Mouse (Mus musculus): ENCODE results near the gene C1qbp.

C1qbp gene

DNA sequence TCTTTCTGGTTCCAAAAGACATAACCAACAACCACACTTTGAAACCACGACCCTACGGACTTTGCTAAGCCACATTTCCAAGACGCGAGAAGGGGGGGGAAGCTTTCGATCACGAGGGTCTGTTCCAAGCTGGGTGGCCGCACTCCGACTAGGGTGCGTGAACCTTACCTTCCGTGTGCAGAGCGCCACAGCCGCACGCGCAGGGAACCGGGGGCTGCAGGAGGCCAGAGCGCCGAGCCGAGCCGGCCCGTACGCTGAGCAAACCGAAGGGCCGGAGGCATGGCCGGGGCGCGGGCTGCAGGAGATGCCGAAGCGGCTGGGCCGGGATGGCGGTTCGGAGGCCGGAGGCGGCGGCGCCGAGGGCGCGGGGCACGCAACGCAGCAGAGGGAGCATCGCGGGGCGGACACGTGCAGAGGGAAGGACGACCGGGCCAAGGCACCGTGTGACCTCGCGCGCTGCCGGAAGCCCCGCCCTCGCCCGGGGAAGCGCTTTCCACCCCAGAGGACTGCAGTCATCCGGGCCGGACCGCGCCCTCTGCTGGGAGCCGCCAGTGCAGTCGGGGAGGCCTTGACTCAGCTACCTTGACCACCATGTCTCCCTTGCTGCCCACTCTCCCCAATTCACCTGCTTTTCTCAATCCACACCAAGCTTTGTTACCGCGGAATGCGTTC is at the start of gene C1qbp:
TSS of gene C1qbp (minus strand) at position 470 of the 672 bp plus-strand sequence.
- peak; percentile 91 for DNase-seq (ENCODE audit: low read depth, low spot score)

- DNase-seq (ENCODE audit: low read depth, low spot score) = no peak
Observed at GRCm38 (mm10) chr11:71032070-71032469, 49.2 kb upstream of the C1qbp start.

DNA sequence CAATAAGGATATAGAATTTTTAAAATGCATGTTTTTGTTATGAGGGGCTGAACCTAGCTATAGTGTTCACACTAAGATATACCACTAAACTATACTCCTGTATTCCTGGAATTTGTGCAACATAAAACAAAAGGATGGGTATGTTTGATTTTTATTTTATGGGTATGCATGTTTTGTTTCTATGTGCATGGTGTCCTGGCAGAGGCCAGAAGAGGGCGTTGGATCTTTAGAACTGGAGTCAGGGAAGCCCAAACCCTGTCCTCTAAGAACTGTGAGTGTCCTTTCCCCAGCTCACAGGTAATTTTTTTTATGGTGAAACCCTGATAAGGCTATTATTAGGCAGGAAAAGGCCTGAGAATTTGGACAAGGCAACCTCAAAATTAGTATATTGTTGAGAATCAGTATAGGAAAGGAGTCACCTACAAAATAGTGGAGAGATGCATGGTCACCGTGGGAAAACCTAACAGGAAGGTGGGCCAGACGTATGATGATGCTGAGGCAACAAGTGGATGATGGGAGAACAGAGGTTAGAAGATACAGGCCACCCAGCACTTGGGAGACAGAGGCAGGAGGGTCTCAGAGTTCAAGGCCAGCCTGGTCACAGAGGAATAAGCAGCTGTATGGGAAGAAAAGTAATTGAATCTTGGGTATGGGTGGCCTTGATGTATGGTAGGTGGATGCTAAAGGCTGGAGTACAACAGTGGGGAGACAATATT is 46.7 kb upstream of the C1qbp start:
- no peak for DNase-seq (ENCODE audit: low read depth, low spot score)

GRCm38 (mm10) chr11:71028280-71028679 is 45.5 kb upstream of the C1qbp start:
- DNase-seq (ENCODE audit: low read depth, low spot score) = no peak

DNA sequence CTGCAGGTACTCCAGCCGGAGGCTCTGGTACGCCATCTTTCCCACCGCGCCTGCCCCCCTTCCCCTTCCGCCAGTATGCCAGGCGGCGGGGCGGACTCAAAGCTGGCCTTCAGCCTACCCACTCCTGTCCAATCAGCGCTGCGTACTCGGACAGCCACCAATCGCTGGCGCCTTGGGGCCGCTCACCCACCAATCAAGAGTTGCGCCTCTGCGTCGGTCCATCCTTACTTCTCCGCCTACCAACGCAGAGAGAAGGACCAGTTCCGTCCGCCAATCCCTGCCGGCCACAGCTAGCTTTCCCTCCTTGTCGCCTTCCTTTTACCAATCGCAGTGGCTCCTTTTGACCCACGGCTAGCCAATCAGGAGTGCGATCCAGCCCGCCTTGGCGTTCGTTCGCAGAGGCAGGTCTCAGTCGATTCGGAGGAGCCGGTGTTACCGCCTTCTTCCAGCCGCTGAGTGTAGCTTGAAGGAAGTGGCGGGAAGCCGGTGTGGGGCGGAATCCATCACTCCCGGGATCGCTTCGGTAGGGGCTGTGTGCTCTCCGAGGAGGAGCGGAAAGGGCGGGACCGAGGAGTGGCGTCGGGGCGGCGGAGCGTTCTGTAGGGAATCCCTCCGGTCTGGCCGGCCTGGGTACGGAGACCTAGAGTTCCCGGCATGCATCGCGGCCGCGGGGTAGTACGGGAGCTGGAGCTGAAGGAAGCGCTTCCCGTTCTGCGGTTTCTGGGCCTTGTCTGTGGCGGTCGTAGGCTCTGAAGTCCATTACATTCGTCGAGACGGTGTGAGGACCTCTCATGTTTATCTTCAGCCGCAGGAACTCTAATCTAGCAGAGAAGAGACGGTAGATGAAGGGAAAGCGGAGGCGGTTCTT is 36.6 kb upstream of the C1qbp start, which contains the start of the genes Mis12 and Derl2:
TSS of gene Mis12 (plus strand) at position 411 of the 868 bp plus-strand sequence.
TSS of gene Derl2 (minus strand) at position 641 of the 868 bp plus-strand sequence.
- DNase-seq (ENCODE audit: low read depth, low spot score) = peak; percentile 99

GRCm38 (mm10) chr11:71018416-71019200 is 35.8 kb upstream of the C1qbp start:
- no peak for DNase-seq (ENCODE audit: low read depth, low spot score)

- no peak for DNase-seq (ENCODE audit: low read depth, low spot score)
Observed at GRCm38 (mm10) chr11:71017051-71017450, 34.2 kb upstream of the C1qbp start.

DNA sequence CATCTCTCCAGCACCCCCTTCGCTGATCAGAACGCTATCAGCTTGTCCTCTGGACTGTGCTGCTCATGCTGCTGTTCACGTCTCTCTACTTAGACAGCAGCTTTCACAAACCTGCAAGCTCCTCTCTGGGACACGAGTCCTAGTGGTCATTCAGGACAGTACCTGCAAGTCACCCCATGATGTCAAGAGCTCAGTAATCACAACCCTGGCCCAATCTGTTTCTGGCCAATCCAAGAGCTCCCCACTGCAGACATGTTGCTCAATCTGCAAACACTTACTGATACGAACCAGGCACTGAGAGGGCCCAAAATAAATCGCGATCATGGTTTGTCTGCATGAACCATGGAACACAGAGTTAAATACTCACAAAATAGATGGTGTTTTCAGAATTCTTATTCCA is 29.9 kb upstream of the C1qbp start:
- no peak for DNase-seq (ENCODE audit: low read depth, low spot score)

- no peak for DNase-seq (ENCODE audit: low read depth, low spot score)
Observed at GRCm38 (mm10) chr11:71008321-71008720, 25.5 kb upstream of the C1qbp start.

- DNase-seq (ENCODE audit: low read depth, low spot score) = no peak
Observed at GRCm38 (mm10) chr11:71007831-71008230, 25.0 kb upstream of the C1qbp start.

GRCm38 (mm10) chr11:71007026-71007425 is 24.2 kb upstream of the C1qbp start:
- no peak for DNase-seq (ENCODE audit: low read depth, low spot score)

- no peak for DNase-seq (ENCODE audit: low read depth, low spot score)
Observed at GRCm38 (mm10) chr11:71005046-71005445, 22.2 kb upstream of the C1qbp start.

DNA sequence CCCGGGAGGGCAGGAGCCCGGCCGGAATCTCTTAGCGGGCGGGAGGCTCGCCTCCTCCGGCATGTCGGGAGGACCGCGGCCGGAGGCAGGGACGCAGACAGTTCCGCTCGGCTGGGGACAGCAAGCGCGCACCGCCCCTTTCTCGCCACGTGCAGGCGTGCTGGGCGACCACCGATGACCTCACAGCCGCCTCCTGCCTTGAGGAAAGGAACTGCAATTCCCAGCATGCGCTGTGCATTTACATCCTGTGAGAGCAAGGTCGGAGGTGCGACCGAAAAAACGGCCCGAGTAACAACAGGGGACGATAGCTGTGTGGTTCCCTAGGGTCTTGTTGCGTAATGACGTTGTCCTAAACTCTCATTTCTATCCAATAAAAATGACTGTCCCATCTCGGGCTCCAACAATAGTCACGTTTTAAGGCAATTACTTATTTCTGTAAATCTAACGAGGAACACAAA is 21.5 kb upstream of the C1qbp start, which contains the start of gene Dhx33:
TSS of gene Dhx33 (minus strand) at position 122 of the 458 bp plus-strand sequence.
- peak; percentile 98 for DNase-seq (ENCODE audit: low read depth, low spot score)

DNA sequence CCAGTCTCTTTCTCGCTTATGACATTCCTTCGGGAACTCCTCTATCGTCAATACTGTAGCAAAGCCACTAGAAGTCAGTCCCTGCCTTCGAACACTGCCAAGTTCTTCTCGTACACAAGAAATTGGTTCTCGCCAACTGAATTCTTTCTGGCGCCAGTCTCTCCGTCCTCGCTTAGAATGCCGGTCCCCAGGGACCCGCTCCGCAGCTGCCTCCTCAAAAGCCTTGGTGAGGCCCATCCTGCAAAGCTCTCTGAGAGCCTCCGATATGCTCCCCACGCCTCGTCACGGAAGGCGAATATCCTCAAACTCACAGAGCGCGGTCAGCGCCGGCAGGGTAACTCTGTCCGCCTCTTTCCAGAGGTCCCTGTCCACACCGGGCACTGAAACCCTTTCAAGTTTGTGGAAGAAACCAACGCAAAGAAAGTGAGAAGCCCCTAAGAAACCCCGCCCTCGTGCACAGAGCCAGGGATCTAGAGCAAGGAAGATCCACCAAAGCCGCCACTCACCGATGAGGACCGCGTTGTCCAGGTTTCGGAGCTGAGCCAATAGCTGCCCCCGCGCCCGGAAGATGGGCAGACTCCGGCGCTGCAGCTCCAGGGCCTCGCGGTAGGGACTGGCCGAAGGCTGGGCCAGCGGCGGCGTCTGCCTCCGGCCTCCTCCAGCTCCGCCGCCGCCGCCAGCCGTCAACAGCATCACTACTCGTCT is 20.9 kb upstream of the C1qbp start:
- peak; percentile 76 for DNase-seq (ENCODE audit: low read depth, low spot score)

GRCm38 (mm10) chr11:71001167-71001566 is 18.3 kb upstream of the C1qbp start:
- no peak for DNase-seq (ENCODE audit: low read depth, low spot score)

DNA sequence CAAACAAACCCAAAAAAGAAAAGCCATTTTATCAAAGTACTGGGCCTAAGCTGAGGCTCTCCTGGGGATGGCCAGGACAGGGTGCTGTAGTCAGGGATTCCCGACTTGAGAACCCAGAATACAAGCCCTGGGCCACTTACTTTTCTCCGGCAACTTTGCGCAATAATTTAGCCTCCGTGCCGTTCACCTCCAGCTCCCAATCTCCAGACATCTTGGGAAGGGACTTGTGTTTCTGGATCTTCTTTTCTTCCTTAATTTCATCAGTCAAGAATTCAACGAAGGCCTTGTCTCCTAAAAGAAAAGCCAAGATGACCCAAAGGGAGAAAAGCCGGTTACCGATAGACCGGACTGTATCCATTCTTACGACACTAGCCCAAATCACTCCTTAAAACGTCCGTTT is 796 bp downstream of the C1qbp start:
- no peak for DNase-seq (ENCODE audit: low read depth, low spot score)

DNA sequence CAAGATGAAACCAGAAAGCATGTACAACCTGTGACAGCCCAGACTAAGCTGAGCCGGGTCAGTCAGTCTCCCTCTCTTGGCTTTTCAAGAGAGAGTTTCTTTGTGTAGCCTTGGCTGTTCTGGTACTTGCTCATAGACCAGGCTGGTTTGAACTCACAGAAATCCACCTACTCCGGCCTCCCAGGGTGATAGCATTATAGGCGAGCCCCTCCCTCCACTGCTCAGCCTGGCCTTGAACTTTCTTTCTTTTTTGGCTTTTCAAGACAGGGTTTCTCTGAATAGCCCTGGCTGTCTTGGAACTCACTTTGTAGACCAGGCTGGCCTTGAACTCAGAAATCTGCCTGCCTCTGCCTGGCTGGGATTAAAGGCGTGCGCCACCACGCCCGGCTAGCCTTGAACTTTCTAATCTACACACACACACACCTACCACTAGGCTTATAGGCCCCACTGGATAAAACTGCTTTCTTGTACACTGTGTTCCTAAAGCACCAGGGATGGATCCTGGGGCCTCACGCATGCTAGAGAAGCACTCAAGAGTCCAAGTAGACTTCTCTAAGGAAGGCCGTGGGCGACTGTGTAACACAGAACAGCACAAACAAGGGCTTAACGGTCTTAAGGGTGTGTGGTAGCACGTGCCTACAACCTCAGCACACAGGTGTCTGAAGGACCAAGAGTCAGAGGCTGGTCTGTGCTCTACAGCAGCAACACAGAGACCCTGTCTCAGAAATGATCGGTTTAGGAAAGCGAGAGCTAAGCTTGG is 1.9 kb downstream of the C1qbp start:
- DNase-seq (ENCODE audit: low read depth, low spot score) = no peak

GRCm38 (mm10) chr11:70980232-70980631 is 2.6 kb downstream of the C1qbp start:
- DNase-seq (ENCODE audit: low read depth, low spot score) = no peak

- DNase-seq (ENCODE audit: low read depth, low spot score) = no peak
Observed at GRCm38 (mm10) chr11:70977293-70977692, 5.5 kb downstream of the C1qbp start.

- DNase-seq (ENCODE audit: low read depth, low spot score) = no peak
Observed at GRCm38 (mm10) chr11:70975193-70975592, 7.6 kb downstream of the C1qbp start.

All from mesoderm, embryonic 11.5 days (tissue).